Mouse (Mus musculus): ENCODE measurements around the gene Oxtr.

The Oxtr gene

DNA sequence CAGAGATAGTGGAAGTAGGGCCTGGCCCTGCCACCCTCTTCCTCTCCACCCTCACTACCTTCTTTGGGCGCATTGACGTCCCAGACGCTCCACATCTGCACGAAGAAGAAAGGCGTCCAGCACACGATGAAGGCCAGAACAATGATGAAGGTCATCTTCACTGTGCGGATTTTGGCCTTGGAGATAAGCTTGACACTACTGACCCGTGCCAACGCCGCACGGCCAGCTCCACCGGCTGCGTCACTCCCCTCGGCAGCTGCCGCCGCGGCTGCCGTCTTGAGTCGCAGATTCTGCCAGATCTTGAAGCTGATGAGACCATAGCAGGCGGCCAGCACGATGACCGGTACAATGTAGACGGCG lies 942 bp downstream of the Oxtr start:
- DNase-seq (ENCODE audit: low read depth, low spot score) = no peak

DNA sequence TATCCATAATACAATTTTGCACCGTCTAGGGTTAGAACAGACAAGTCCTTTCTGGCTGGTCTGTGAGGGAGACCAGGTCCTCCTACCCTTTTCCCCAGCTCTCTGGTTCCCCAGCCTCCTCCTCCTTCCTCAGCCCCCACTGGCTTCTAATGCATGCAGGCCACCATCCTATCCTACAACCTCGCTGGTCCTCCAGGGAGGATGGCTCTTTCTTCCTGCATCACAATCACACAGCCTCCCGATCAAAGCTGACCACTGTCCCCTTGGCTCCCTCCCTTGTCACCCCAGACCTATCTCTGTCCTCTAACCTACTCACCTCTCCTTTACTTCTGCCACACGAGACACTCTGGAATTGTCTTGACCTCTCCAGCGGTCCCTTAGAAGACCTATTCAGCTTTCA lies 1.8 kb downstream of the Oxtr start:
- DNase-seq (ENCODE audit: low read depth, low spot score) = no peak

DNA sequence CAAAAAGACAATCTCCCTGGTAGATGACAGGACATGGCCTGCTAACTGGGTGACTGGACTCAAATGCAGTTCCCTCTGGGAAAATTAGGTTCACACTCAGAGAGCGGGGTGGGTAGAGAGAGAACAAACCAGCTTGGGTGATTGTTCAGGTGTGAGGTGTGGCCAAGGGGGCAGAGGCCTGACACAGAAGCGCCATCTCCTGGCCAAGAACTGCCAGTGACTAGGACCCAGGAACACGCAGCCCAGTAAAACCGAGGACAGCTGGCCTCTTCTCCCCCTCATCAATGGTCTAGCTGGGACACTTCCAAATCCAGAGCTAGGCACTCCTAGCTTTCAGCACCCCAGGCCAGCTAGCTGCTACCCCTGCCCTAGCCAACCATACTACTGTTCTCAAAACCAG lies 5.4 kb downstream of the Oxtr start:
- DNase-seq (ENCODE audit: low read depth, low spot score) = no peak

DNA sequence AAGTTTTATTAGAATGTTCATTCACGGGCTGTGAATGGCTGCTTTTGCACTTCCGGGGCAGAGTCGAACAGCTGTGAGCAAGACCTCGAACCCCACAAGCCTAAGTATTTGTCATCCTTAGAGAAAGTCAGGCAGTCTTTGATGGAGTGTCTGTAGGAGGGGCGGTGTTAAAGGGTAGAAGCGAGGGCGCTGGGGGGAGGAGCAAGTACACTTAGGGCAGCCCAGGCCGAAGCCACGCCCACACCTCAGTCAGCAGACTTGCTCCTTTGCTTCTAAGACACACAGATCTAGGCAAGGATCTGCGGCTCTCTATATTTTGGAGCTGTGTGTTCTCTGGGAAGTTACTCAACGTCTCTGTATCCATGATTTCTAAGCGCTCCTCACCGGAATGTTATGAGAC lies 9.9 kb downstream of the Oxtr start:
- no peak for DNase-seq (ENCODE audit: low read depth, low spot score)

DNA sequence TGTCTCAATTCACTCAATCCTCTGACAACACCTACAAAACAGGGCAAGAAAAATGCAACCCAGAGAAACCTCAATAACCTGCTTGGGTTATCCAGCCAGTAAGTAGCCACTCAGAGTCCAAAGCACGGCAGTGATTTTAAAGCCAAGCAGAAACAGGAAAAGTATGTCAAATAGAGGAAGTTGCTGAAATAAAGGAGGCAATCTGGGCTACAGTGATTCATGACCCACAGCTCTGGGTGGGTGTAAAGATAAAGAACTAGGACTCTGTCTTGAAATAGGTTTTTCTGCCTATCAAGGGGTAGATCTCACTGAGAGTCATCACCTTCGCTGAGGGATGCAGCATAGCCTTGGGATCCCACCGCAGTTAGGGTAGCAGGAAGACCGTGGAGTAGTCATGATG lies 18.1 kb downstream of the Oxtr start:
- DNase-seq (ENCODE audit: low read depth, low spot score) = no peak

DNA sequence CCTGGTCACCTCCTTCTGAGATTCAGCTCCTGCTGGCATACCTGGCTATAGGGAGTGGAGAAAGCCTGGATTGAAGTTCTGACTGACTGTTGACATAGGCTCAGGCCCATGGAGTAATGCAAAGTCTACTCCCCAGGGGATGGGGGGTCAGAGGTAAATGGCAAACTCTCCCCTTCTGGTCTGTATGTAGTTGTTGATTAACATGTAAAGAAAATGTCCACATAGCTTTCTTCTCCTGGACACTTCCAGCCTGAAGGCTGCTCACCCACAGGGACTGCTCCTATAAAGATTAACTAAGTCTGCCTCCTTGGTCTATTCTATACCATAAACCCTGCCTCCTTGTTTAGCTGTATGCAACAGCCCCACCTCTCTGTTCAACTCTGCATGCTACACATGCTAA lies 23.7 kb downstream of the Oxtr start:
- no peak for DNase-seq (ENCODE audit: low read depth, low spot score)

DNA sequence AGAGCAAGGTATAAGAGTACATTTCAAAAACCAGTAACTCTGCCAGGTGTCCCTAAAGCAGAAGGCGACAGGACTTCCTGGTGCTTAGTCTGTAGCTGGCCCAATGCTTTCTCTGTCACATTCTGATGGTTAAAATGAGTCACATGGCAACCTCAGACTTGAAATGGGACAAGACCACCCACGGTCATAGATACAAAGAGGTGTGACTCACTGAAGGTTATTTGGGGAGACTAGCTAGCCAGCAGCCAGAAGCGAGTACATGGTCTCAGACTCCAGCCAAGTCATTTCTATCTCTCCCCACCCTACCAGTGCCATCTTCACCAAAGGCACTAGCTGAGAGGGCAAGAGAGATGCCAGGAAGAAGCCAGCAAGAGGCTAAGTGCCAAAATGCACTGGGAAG lies 24.3 kb downstream of the Oxtr start:
- DNase-seq (ENCODE audit: low read depth, low spot score) = no peak

DNA sequence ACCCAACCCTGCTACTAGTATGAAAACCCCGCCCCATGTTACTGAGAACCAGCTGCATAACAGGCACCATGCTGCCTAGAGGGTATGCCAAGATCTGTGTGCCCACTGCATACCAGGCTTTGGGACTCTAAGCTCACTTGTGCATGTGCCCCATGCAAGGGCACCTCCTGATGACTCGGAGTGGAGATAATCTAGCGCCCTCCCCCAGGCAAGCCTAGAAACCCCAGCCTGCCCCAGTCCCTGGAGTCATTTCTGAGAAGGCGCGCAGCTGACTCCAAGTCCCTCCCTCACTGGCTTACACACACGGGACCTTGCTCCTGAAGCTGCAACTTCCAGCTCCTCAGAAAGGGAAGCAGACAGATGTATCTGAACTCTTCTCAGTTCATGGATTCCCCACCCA lies 26.4 kb downstream of the Oxtr start:
- no peak for DNase-seq (ENCODE audit: low read depth, low spot score)

DNA sequence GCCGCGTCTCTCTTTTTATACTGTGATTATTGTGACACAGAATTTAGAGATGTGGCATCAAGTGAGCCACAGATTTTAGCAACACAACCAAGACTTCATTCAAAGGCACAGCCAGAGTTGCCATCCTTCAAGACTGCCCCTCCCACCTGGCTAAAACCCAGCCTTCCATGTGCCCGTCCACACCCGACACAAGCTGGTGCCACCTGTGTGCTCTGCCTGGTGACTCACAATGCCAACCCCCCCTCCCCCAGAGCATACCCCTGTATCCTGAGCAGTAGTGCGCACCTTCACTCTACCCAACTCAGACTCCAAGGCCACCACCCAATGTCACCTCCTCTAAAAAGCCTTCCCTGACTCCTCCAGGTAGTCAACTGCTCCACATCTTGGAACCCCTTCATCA lies 28.3 kb downstream of the Oxtr start:
- no peak for DNase-seq (ENCODE audit: low read depth, low spot score)

DNA sequence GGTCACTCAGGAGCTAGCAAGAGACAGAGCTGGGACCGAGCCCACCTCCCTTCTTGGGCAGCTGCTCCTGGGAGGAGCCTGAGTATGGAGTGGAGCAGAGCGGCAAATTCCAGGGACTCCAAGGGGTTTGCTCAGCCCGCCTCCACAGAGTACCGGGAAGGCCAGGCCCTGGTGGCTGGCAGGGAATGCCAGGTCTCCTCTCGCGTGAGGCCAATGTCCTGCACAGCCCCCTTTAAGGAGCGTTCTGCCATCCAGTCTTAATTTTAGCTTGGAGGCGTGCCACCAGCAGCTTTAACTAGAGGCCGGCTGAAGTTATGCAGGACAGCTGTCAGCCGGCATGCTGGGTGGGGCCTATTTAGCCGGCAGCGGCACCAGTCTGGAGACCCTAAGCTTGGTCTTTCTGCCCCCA lies 30.4 kb downstream of the Oxtr start, which contains the start of gene Cav3:
Gene Cav3 (plus strand): TSS at position 165 of the 409 bp plus-strand sequence.
- DNase-seq (ENCODE audit: low read depth, low spot score) = no peak

DNA sequence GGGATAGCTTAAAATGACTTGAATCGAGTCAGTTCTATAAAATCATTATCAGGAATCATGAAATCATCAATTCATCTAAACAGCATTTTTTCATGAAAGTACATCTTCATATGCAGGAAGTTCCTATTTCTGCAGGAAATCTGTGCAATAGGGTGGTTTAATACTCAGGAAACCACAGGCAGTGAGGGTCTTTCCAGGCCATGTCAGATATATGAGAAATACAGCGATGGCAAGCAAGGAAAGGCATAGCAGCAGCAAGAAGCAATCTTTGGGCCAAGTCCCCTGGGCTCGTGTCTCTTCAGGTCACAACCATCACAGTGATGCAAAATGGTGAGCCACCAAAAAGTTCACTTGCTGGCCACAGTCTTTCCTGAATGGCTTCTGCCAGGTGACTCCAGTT lies 44.1 kb downstream of the Oxtr start:
- DNase-seq (ENCODE audit: low read depth, low spot score) = no peak

DNA sequence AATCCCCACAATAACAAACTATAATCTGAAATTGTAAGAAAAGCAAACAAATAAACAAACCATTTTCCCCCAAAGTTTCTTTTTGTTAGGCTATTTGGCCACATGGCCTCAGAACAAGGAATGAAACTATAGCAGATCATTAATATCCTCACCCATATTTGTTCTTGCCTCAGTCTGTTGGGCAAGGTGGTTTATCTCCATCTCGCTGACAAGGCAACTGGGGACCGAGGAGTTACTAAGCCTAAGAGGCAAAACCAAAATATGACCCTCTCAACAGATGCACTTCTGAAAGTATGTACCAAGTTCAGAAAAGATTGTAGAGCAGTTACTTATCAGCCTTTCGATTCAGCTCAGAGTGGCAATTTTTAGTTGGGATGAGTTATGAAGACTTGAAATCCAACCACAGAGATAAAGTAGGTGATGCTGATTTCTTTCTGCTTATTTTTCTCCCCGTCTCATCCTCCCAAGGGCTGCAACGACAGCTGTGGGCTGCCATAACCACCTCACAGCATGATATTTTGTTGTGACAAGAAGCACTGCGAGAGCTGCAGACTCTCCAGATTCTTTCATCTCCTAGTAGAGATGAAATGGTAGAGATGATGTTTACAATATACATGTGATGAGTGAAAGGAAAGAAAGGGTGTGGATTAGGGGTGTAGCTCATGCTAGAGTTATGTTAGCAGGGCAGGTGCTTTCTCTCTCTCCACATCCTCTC lies 63.6 kb downstream of the Oxtr start:
- DNase-seq (ENCODE audit: low read depth, low spot score) = no peak

DNA sequence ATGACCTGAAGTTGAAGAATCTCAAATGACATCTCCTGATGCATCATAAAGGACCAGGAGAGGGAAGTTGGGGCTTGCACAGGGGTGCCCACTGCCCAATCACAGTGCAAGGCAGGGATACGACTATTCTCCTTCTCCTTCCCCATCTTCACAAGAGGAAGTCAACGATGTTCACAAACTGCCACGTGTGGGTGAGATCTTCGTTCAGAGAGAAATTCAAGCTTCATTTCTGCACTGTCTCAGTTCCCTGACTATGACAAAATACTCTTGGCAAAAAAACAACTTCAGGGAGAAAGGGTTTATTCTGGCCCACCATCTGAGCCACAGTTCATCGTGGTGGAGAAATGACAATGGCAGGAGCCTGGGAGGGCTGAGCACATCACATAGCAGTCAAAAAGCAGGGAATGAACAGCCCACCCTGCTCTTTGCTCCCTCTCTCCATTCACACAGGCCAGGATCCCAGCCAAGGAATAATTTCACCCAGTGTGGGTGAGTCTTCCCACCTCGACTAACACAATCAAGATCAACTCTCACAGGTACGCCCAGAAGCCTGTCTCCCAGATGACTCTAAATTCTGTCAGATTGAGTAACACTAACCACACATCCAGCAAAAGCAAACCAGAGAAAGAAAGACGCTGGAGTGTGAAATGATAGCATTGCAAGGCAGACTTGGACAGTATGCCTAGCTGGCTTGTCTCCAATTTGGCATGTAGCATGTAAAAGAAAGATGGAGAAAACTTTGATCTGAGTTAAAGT lies 65.8 kb downstream of the Oxtr start:
- no peak for DNase-seq (ENCODE audit: low read depth, low spot score)
